Mouse (Mus musculus) C2C12 (cell line): ENCODE data around the gene Cpne4. TPM values are rescaled to one million over a fixed set of nuclear protein-coding genes. Genes with fewer than 3 reads are reported as not detected.

Source experiments
- H3K27me3 ChIP-seq: one replicate; pipeline ENCODE4 v1.6.1; 2011; ENCODE audit not compliant: control insufficient read depth, insufficient read depth, insufficient read length
- H3K36me3 ChIP-seq: one replicate; pipeline ENCODE4 v1.6.1; 2011; ENCODE audit not compliant: control insufficient read depth, insufficient read depth
- H3K4me3 ChIP-seq: one replicate; pipeline ENCODE4 v1.5.1; 2011; ENCODE audit warnings: mild to moderate bottlenecking, control low read depth; ENCODE audit not compliant: poor library complexity, insufficient read depth, severe bottlenecking
- H3K79me2 ChIP-seq: one replicate; pipeline ENCODE4 v1.6.1; 2011; ENCODE audit not compliant: control insufficient read depth, insufficient read depth
- H3K79me3 ChIP-seq: one replicate; pipeline ENCODE4 v1.6.1; 2011; ENCODE audit warnings: low read depth, control low read depth
- H3ac ChIP-seq: one replicate; pipeline ENCODE3; 2011; ENCODE audit warnings: low read depth; ENCODE audit not compliant: control insufficient read depth, insufficient read length
- CEBPB ChIP-seq: IDR thresholded peaks from one replicate; pipeline ENCODE4 v1.6.1; 2011; ENCODE audit warnings: low read depth, mild to moderate bottlenecking, control low read depth, moderate library complexity
- CTCF ChIP-seq: IDR thresholded peaks from one replicate; pipeline ENCODE4 v1.5.1; 2011; ENCODE audit not compliant: control insufficient read depth, insufficient read depth, insufficient read length
- FOSL1 ChIP-seq: IDR thresholded peaks from one replicate; pipeline ENCODE4 v1.8.0; 2011; ENCODE audit warnings: mild to moderate bottlenecking, low read length; ENCODE audit not compliant: poor library complexity, insufficient read depth, severe bottlenecking
- MAX ChIP-seq: IDR thresholded peaks from one replicate; pipeline ENCODE4 v1.6.1; 2011; ENCODE audit warnings: mild to moderate bottlenecking, control low read depth
- MYOD1 ChIP-seq: IDR thresholded peaks from one replicate; pipeline ENCODE4 v1.6.1; 2011; ENCODE audit warnings: low read depth; ENCODE audit not compliant: control insufficient read depth, insufficient read length
- MYOG ChIP-seq: IDR thresholded peaks from one replicate; pipeline ENCODE4 v1.6.1; 2011; ENCODE audit not compliant: control insufficient read depth, insufficient read length; ENCODE audit errors: extremely low read depth
- USF1 ChIP-seq: IDR thresholded peaks from one replicate; pipeline ENCODE4 v1.6.1; 2011; ENCODE audit warnings: low read depth, mild to moderate bottlenecking, control low read depth, moderate library complexity
- polyA plus RNA-seq: library from polyadenylated mRNA; unstranded; fragments of >200 nt; fragmentation: generic; extraction: Trizol; gene quantifications from one replicate; pipeline ENCODE4 v1.2.1, GENCODE M21; 2012; ENCODE audit warnings: missing spikeins

Gene Cpne4
- polyA plus RNA-seq, 1 experiment, result not detected

GRCm38 (mm10) chr9:104952176-104952575 lies 405.1 kb downstream of the Cpne4 start:
- no peak overlapping the region for H3K4me3 ChIP-seq
- no peak overlapping the region for H3ac ChIP-seq
- no peaks in the 10 kb centered on the region for H3K36me3 ChIP-seq
- no peaks in the 10 kb centered on the region for H3K27me3 ChIP-seq
- no peaks in the 10 kb centered on the region for H3K79me3 ChIP-seq
- TF ChIP-seq MYOG, result no peak
- no peak for TF ChIP-seq USF1
- H3K79me2 ChIP-seq, result no peaks in the 10 kb centered on the region

- Histone ChIP-seq H3K27me3 (no peaks in the 10 kb centered on the region), H3ac (no peak overlapping the region), H3K79me3 (no peaks in the 10 kb centered on the region), H3K4me3 (no peak overlapping the region), H3K79me2 (no peaks in the 10 kb centered on the region), H3K36me3 (no peaks in the 10 kb centered on the region)
- TF ChIP-seq FOSL1, result no peak
- TF ChIP-seq CTCF, result no peak
- TF ChIP-seq MAX, result no peak
- no peak for TF ChIP-seq MYOG
- no peak for TF ChIP-seq CEBPB
- TF ChIP-seq MYOD1, result no peak
- no peak for TF ChIP-seq USF1
Measured at GRCm38 (mm10) chr9:104972828-104973227, 425.7 kb downstream of the Cpne4 start.

- no peaks in the 10 kb centered on the region for H3K36me3 ChIP-seq
- no peak overlapping the region for H3K4me3 ChIP-seq
- H3K79me2 ChIP-seq, result no peaks in the 10 kb centered on the region
- no peak for TF ChIP-seq CEBPB
- TF ChIP-seq MAX, result no peak
- no peak for TF ChIP-seq MYOG
- no peak for TF ChIP-seq MYOD1
- TF ChIP-seq FOSL1, result no peak
- TF ChIP-seq CTCF, result no peak
- no peak for TF ChIP-seq USF1
- H3K27me3 ChIP-seq, result no peaks in the 10 kb centered on the region
- no peaks in the 10 kb centered on the region for H3K79me3 ChIP-seq
- H3ac ChIP-seq, result no peak overlapping the region
Measured at GRCm38 (mm10) chr9:104981934-104982548, 435.0 kb downstream of the Cpne4 start.

GRCm38 (mm10) chr9:104998225-104998624 lies 451.1 kb downstream of the Cpne4 start:
- H3K36me3 ChIP-seq, result no peaks in the 10 kb centered on the region
- no peaks in the 10 kb centered on the region for H3K27me3 ChIP-seq
- H3K79me3 ChIP-seq, result no peaks in the 10 kb centered on the region
- H3ac ChIP-seq, result no peak overlapping the region
- TF ChIP-seq USF1, result no peak
- no peak for TF ChIP-seq MAX
- TF ChIP-seq CEBPB, result no peak
- no peak for TF ChIP-seq CTCF
- no peak for TF ChIP-seq MYOD1
- TF ChIP-seq FOSL1, result no peak
- no peak for TF ChIP-seq MYOG
- no peak overlapping the region for H3K4me3 ChIP-seq
- H3K79me2 ChIP-seq, result no peaks in the 10 kb centered on the region

- no peaks in the 10 kb centered on the region for H3K79me3 ChIP-seq
- TF ChIP-seq CTCF (no peak), FOSL1 (no peak), USF1 (no peak), MYOD1 (no peak), CEBPB (no peak), MYOG (no peak), MAX (no peak)
- no peak overlapping the region for H3K4me3 ChIP-seq
- no peaks in the 10 kb centered on the region for H3K27me3 ChIP-seq
- H3K79me2 ChIP-seq, result no peaks in the 10 kb centered on the region
- no peaks in the 10 kb centered on the region for H3K36me3 ChIP-seq
- H3ac ChIP-seq, result no peak overlapping the region
Measured at GRCm38 (mm10) chr9:105010721-105011120, 463.6 kb downstream of the Cpne4 start.

- H3ac ChIP-seq, result no peak overlapping the region
- no peaks in the 10 kb centered on the region for H3K79me3 ChIP-seq
- H3K79me2 ChIP-seq, result no peaks in the 10 kb centered on the region
- no peaks in the 10 kb centered on the region for H3K36me3 ChIP-seq
- no peak overlapping the region for H3K4me3 ChIP-seq
- no peaks in the 10 kb centered on the region for H3K27me3 ChIP-seq
- TF ChIP-seq MYOD1, result no peak
- TF ChIP-seq MYOG, result no peak
- no peak for TF ChIP-seq USF1
- TF ChIP-seq MAX, result no peak
- no peak for TF ChIP-seq FOSL1
- no peak for TF ChIP-seq CTCF
- no peak for TF ChIP-seq CEBPB
Measured at GRCm38 (mm10) chr9:105018186-105018585, 471.1 kb downstream of the Cpne4 start.
